Mouse (Mus musculus) spleen, embryonic (tissue): Measurements from ENCODE around the gene H2-Ke6.

ENCODE experiments used
- CTCF ChIA-PET: fragments of 350-600 bp; sonication (Branson Sonifier 250); formaldehyde crosslinking; loops from one replicate; lab custom pipeline; 2022; lab: Charles Lee

The H2-Ke6 gene

DNA sequence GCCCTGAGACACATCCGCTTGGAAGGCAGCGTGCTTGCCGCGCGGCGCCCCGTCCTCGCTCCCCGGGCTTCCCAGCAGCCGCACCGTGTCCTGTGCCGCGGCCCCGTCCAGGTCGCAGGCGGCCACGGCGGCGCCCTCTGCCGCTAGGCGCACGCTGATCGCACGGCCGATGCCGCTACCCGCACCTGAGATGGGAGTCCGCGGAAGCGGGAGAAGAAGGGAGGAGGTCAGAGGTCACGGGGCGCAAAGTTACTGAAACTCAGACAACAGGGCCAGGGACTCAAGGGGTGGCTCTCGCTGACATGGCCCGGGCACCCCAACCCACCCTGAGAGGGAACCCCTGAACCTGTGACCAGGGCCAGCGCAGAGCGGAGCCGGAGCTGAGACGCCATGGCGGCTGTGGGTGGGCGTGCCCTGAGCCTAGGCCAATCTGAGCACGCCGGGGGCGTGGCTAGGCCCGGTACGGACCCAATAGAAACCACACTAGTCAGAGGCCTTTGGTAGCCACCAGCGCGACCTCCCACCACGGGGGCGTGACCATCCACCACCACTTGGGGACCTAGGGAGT is at the start of gene H2-Ke6:
Gene H2-Ke6 (minus strand): TSS at position 405 of the 568 bp plus-strand sequence.
- CTCF ChIA-PET = no interaction called here

DNA sequence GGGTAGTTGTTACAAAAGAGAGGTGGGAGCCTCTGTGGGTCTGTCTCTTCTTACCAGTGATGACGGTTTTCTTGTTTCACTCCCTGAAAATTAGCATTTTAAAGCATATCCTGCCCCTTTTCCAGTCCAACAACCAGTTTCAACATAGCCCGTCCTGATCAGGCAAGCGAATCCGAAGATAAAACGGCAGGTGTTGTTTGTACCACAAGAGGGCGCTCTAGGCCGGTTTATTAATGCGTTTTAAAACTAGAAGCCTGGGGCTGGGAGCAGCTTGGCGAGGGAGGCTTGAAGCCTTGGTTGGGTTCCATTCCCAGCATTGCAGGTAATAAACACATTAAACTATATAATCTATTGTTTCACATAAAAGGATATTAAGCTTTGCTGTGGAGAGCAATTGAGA is 49.7 kb upstream of the H2-Ke6 start:
- CTCF ChIA-PET = interaction anchor here (0.5 to 1.3 kb wide), 3 partner anchors 93 to 319 kb away, joined by 4 read pairs; no protein-coding TSS in a partner anchor

DNA sequence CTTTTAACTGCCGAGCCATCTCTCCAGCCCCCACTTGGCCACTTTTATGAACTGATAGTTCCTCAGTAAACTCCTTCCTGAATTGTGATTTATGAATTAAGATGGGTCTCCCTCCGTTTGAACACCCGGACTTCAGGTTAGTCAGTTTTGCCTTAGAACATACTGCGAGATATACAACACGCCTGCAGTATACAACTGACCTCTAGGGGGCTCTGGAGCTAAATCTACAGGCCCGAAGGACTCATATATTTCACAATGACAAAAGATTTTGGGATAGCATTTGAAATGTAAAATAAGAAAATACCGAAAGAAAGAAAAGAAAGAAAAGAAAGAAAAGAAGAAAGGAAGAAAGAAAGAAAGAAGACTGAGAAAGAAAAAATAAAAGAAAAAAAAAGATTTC is 47.4 kb upstream of the H2-Ke6 start:
- CTCF ChIA-PET = interaction anchor here (0.6 to 1.0 kb wide), 4 partner anchors 31 to 104 kb away, joined by 3 read pairs; no protein-coding TSS in a partner anchor

DNA sequence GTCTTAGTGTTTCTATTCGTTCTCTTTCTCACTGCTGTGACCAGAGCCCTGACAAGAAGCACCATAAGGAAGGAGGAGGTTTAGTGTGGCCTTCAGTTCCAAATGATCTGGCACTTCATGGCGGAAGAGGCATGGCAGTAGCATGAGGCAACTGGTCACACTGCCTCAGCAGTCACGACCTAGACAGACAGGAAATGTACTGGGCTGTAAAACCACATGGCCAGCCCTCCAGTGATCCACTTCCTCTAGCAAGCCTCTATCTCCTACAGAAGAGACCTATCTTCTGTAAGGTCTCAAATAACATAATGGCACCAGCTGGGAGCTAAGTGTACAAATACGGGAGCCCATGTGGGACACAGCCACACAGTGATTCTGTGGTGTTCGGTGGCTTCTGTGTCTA is 44.2 kb upstream of the H2-Ke6 start:
- CTCF ChIA-PET = no interaction called here

DNA sequence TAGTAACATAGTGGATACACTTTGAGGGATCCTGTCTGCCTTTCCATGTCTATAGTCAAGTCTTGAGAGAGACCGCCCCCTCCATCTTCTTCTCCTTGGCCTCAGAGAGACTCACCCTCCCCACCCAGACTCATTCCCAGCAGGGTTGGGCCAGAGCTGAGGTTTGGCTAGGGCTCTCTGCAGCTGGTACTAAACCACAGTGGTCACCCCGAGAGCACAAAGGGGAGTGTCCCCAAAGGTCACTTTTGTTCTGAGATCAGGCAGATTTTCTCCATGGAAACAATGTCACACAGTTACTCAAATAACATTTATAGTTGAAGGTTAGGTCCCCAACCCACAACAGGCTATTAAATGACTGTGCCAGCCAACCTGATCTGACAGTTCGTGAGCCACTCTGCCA is 41.0 kb upstream of the H2-Ke6 start:
- CTCF ChIA-PET = no interaction called here

DNA sequence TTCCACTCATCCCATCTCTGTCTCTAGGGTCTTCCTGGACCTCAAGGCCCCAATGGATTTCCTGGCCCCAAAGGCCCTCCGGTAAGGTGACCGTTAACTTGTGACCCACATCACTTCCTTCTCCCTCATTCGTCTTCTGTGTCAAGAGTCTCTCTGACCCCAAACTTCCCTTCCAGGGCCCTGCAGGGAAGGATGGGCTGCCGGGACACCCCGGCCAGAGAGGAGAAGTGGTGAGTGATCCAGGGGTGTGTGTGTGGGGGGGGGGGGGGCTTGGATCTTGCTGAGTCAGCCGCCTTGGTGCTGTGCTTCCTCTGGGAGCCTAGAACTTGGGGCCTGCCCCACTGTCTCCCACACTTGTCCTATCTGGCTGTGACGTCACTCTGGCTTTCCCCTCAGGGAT is 29.4 kb upstream of the H2-Ke6 start:
- CTCF ChIA-PET = no interaction called here

DNA sequence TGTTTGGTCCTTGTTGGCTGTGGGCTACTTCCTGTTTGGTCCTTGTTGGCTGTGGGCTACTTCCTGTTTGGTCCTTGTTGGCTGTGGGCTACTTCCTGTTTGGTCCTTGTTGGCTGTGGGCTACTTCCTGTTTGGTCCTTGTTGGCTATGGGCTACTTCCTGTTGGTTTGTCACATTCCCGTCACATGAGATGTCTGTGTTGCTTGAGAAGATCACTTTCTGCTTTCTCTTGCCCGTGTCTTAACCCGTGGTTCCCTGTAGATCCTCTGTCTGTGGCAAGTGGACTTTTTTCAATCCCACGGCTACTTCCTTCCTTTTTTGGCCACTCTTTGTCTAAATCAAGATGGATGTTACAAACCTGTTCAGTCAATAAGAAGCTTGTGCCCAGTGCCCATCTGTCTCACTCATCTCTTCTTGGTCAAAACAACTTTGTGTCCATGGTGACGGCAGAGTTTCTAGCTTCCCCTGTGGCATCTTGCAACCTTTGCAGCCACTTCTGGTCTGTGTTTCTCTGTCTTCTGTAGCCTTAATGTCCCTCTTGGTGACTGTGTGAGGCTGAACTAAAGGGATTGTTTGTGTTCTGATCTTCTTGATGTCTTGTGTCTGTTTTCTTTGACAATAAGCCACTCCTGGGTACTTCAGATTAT is 19.7 kb upstream of the H2-Ke6 start:
- CTCF ChIA-PET = interaction anchor here (0.6 kb wide), 1 partner anchor 22 kb away, joined by 4 read pairs; no protein-coding TSS in a partner anchor

DNA sequence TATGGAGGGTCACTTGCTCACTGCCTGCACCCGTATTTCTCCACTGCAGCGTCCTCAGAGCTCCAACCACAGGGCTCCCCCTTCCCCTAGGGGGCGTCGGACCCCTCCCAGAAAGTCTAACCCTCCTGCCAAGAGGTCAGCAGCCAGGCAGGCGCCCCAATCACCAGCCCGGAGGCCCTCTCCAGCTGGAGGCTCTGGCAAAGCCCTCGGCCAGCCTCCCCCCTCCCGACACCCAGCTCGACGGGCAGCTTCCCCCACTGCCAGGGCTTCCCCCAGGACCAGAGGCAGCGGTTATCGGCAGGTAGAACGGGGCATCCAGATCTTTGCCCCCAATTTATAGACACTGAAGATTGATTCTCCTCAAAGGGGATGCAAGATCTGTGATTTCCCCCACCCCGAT is 18.1 kb upstream of the H2-Ke6 start:
- CTCF ChIA-PET = interaction anchor here (0.8 kb wide), 1 partner anchor 11 kb away, joined by 3 read pairs; no protein-coding TSS in a partner anchor

DNA sequence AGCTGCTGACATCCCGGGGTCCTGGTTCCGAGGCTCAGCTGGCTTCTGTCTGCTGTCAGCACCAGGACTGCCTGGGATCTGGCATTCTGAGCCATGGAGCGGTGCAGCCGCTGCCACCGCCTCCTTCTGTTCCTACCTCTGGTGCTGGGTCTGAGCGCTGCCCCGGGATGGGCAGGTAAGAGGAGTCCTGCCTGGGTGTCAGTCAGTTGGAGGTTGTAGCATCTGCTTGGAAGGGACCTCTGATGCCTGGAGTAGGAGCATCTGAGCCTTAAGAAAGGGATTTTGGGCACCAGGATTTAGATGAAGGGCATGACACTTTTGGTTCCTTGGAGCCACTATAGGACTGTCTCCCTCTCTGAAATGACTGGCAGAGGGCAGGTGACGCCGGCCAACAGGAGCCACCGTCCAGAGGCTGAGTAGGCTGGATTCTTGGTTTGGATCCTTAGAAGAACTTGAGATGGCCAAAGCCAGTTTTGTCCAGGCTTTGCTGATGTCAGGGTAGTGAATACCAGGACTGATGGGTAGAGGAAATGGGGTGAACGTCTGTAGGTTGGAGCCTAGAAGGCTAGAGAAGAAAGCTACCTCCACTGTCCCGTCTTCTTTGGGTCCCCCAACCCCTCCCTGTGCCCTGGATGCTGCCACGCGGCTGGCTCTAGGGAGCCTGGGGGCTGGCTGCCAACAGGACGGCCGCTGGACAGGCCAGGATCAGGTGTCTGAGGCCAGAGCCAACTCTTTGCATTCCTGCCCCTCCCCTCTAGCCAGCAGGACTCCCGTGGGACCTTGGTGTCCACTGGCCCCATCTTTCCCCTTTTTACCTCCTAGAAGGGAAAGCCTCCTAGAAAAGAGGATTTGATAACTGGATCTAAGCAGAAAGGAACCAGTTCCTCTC is 11.9 kb upstream of the H2-Ke6 start:
- CTCF ChIA-PET = interaction anchor here (0.6 kb wide), 1 partner anchor 57 kb away, joined by 7 read pairs; no protein-coding TSS in a partner anchor

DNA sequence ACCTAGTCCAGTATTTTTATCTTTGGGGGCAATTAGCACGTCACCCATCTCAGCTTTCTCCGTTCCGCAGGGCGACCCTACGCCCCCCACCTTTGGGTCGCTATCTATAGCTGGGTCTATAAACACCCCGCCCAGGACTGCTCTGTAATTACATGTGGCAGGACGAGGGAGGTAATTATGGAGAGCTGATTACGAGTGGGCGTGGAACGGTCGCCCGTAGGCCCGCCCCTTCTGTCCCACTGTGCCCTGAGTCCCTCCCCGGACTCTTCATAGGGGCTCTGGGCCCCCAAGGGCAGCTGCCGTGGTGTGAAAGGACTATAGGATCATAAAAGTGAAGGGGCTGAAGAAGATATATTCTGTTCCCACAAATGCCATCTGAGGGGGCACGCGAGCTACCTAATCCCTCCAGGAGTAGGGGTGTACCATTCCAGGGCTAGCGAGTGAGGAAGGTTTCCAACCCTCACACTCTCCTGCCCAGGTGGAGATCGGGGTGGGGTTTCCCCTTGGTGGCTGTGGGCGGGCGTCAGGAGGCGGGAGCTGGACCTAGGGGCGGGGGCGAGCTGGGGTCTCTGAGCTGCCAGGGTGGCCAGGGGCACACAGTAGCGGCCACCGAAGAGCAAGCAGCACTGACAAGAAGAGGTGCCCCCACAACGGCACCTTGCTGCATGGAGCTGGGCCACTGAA is 11.2 kb upstream of the H2-Ke6 start, which contains the start of gene Col11a2:
Gene Col11a2 (plus strand): TSS at position 560 of the 684 bp plus-strand sequence.
- CTCF ChIA-PET = interaction anchor here (0.6 to 0.7 kb wide), 3 partner anchors 37 to 128 kb away, joined by 4 to 7 read pairs (median 4); no protein-coding TSS in a partner anchor

DNA sequence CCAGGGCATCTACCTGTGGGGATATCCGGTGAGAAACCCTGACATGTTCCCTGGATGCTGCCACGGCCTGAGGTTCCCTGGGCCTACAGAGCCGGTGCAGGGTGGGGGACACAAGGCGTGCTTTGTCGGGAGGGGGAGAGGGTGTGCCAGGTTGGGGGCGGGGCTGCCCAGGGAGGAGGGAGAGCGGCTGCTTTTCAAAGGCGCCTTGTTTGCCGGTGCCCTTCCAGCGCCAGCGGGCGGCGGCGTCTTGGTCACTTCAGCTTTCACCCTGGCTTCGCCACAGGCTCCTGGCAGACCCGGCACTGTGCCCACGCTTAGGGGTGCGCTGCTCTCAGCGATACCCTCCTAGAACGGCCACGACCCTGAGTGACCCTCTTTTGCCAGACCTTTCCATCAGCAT is 10.6 kb upstream of the H2-Ke6 start:
- CTCF ChIA-PET = interaction anchor here (0.6 to 0.7 kb wide), 2 partner anchors 37 to 129 kb away, joined by 4 read pairs; no protein-coding TSS in a partner anchor

DNA sequence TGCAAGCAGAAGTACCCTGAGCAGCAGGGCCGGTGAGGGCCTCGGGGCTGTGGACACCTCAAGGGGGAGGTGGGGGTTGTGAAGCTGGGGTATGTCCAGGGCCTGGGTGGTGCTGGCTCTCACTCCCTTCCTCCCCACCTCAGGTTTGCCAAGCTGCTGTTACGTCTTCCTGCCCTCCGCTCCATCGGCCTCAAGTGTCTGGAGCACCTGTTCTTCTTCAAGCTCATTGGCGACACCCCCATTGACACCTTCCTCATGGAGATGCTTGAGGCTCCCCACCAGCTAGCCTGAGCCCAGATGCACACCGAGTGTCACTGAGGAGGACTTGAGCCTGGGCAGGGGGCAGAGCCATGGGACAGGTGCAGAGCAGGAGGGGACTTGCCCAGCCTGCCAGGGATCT is 9.4 kb upstream of the H2-Ke6 start:
- CTCF ChIA-PET = no interaction called here

DNA sequence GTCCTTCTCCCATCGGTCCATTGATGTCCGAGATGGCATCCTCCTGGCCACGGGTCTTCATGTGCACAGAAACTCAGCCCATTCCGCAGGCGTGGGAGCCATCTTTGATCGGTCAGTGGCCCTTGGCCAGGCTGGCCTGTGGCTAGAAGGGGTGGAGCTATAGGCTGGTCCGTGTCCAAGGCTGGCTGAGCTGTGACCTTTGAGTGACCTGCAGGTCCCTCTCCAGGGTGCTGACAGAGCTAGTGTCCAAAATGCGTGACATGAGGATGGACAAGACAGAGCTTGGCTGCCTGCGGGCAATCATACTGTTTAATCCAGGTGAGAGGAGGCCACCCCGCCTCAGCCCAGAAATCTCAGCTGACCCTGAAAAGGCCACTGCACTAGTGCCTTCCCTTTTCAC is 8.8 kb upstream of the H2-Ke6 start:
- CTCF ChIA-PET = no interaction called here

DNA sequence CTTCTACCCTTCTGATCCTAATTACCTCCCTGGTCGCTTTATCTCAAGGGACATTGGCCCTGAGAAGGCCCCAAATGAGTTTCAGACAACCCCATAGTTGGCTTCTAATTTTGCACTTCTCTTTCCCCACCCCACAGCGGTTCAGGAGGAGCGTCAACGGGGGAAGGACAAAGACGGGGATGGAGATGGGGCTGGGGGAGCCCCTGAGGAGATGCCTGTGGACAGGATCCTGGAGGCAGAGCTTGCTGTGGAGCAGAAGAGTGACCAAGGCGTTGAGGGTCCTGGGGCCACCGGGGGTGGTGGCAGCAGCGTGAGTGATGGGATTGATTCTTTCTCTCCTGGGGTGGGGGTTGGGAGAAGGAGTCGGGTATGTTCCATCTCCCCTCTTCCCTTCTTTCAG is 7.7 kb upstream of the H2-Ke6 start:
- CTCF ChIA-PET = no interaction called here

DNA sequence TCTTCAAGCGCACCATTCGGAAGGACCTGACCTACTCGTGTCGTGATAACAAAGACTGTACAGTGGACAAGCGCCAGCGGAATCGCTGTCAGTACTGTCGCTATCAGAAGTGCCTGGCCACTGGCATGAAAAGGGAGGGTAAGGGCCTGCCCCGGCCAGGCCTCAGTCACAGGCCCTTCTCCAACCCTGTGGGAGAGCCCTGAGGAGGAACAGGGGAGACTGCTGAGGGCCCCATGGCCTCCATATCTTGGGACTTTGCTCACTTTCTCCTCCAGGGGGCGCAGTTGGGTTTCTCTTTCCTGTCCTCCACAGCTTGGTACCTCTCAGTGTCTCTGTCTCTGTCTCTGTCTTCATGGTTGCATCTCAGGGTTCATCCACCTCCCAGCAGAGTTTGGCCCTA is 6.2 kb upstream of the H2-Ke6 start:
- CTCF ChIA-PET = no interaction called here

DNA sequence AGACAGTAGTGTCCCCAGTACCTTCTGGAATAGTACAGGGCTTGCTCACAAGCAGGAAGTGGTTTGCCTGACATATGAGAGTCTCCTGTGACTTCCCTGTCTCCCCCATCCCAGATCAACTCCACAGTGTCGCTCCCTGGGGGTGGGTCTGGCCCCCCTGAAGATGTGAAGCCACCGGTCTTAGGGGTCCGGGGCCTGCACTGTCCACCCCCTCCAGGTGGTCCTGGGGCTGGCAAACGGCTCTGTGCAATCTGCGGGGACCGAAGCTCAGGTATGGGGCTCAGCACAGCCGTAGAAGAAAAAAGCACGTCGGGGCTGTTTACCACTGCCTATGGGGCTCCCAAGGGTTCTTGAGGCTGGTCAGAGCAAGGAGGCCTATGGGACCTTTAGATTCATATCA is 5.6 kb upstream of the H2-Ke6 start:
- CTCF ChIA-PET = no interaction called here

DNA sequence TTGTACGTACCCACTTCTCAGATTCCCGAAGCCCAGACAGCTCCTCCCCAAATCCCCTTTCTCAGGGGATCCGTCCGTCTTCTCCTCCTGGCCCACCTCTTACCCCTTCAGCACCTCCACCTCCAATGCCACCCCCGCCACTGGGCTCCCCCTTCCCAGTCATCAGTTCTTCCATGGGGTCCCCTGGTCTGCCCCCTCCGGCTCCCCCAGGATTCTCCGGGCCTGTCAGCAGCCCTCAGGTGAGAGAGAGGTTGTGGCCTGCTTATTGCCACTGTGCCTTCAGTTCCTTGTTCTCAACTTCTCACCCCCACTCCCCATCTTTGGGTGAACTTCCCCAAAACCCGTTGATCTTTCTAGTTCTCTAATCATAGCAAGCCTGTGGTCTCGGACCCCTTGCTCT is 4.9 kb upstream of the H2-Ke6 start:
- CTCF ChIA-PET = interaction anchor here (0.8 kb wide), 1 partner anchor 156 kb away, joined by 4 read pairs; no protein-coding TSS in a partner anchor

DNA sequence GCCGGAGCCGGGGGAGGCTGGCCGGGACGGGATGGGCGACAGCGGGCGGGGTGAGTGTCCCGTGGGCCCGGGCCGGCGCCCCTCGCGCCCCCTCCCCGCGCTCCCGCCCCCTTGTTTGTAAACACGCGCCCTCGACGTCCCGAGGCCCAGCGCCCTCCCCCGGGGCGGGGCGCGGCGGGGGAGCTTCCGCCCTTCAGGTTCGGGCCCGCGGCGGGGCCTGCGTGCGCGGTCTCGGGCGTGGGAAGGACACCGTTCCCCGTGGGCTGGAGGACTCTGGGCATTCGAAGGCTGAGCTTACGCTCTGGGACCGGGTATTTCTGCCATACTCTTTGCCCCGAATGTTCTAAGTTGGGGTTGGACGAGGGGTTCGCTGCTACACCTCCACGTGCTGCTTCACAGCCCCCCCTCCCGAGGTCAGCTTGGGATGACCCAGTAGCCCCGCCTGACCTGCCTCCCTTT is 4.3 kb upstream of the H2-Ke6 start:
- CTCF ChIA-PET = interaction anchor here (0.8 kb wide), 1 partner anchor 157 kb away, joined by 4 read pairs; no protein-coding TSS in a partner anchor

DNA sequence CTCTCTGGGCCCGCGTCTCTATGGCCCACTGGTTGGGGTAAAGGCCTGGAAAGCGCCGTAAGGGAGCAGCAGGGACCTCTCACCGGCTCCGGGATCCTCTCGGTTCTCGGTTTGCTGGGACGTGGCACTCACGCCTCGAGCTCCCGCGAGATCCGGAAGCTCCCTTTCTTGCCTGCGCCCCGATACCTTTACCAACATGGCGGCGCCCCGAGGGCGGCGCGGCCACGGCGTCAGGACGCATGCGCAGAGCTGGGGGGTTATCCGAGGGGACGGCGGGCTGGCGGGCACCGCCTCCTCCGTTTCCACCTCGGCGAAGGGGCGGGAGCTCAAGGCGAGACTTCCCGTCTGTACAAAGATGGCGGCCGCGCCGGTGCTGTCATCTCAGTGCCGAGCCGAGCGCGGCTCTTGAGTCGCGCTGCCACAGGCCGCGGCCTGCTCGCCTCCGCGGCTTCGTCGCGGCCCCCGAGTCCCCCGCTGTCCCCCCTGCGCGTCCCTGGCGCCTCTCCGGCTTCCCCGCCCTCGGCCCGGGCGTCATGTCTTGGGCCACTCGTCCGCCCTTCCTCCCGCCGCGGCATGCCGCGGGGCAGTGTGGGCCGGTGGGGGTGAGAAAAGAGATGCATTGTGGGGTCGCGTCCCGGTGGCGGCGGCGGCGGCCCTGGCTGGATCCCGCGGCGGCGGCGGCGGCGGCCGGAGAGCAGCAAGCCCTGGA is 3.8 kb upstream of the H2-Ke6 start, which contains the start of the genes Slc39a7 and Rxrb:
Gene Slc39a7 (minus strand): TSS at position 218 of the 709 bp plus-strand sequence.
Gene Rxrb (plus strand): TSS at position 348 of the 709 bp plus-strand sequence.
- CTCF ChIA-PET = interaction anchor here (0.8 kb wide), 1 partner anchor 158 kb away, joined by 4 read pairs; no protein-coding TSS in a partner anchor

DNA sequence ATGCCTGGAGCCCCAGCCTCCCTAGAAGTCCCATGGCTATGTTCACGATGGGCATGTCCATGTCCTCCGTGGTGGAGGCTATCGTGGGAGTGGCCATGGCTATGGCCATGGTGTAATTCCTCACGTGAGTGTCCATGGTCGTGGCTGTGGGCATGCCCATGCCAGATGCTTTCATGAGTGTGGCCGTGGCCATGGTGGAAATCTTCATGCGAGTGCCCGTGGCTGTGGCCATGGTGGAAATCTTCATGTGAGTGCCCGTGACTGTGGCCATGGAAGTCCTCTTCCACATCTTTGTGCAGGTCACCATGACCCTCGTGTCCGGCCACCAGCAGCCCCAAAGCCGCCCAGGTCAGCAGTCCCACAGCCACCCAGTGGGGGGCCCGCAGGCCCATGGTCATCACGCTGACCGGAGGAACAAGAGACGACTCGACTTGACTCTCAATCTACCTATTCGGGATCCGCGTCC is 3.0 kb upstream of the H2-Ke6 start:
- CTCF ChIA-PET = interaction anchor here (0.6 kb wide), 1 partner anchor 12 kb away, joined by 3 read pairs; no protein-coding TSS in a partner anchor
